Mouse (Mus musculus) left cerebral cortex, adult 11 months (tissue): ENCODE measurements around the gene Cacybp.
A peak's percentile ranks its signal among the peaks of the same experiment; 100 is the strongest.

Experiments
- DNase-seq: peaks from one replicate; pipeline ENCODE4 v3.0.0; 2022; ENCODE audit warnings: low spot score

The Cacybp gene

DNA sequence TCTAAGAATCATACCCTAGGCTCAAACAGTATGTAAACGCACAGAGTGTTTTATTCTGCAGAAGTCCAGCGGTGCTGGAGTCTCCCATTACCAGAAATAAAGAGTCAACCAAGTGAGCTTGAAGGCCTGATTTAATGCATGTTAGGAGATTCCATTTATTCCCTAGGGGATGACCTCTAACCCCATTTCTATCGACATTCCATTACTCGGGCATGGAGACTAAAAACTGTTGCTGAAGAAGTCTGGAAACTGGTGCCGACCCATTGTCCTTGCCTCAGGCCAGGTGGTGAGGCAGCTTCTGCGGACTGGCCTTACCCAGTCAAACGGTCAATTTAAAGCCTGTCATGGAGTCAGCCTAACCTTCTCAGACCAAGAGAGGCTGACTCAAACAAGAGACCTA lies 1.5 kb upstream of the Cacybp start:
- DNase-seq: no peak

DNA sequence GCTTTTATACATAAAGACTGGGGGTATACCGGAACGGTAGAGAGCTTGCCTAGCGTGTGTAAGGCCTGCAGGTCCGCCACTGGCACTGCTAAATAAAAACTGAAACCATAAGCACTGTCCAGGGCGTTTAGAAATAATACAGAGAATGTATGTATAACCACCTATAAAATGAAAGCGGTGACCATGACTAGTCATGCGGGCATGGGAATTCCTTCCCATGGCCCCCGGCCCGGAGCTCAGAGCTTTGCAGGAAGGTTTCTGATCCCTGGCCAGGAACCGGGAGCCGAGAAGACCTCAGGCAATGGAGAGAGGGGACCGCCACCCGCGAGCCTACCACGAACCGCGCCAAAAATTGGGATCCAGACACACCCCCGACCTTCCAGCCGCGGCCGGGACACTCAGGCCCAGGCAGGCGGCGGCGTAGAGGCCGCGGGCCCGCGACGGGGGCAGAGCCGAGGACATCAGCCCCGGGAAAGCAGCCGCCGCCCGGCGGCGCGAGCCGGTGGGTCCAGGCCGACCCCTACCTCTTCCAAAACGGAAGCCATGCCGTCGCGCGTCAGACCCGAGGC lies 468 bp downstream of the Cacybp start:
- DNase-seq: no peak

DNA sequence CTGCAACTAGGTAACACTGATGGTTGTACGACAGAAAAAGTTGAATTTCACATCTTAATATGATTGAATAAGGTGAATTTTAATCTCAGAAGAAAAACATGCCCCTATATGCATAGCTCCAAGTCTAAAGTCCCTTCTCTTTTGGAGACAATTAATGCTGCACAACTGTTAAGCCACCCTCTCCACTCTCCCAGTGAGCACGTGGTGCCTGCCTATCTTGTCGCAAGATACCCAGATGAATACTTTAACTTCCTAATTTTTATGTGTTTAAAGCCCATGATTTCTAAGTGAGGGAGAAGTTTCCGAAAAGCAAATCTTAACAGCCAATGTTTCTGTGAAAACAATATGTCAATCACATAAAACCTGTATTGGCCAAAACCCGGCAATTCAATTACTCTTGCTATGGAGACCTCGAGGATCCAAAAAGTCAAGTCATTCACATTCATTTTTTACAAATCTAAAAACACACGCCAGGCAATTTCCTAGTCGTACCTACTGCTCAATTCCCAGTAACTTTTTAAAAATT lies 1.0 kb downstream of the Cacybp start:
- DNase-seq: no peak

DNA sequence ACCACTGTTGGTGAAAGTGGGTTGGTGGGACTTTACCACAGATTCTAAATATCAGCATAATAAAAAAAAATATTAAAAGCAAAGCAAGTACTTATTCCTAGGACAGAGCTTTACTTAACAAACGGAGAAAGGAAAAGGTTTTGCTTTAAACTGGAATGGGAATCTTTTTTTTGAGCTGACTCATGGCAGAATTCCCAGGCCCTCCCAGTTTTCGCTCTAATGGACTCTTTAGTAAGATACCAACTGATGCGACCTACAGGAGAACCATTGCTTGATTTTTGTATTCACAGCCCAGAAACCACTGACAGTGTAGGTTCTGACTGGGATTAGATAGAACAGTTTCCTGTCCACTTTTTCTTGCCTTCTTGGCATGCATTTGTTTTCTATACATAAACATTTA lies 2.1 kb downstream of the Cacybp start:
- DNase-seq: no peak

DNA sequence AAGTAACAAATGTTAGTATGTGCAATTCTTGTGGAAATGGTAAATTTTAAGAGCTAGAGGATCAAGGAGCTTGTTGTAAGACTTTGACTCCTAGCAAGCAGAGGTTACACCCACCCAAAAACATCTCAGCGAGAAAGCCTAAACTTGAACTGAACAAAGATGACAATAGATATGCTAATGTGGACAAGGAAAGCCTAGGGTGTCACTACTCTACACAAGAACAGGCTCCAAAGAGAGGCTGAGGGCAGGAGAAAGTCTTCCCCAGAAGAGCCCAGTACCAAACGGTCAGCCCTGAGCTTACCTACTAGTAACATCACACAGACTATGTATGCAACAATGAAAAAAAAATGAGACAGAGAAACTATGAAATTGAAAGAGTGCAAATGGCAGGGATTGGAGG lies 2.8 kb downstream of the Cacybp start:
- no peak for DNase-seq

DNA sequence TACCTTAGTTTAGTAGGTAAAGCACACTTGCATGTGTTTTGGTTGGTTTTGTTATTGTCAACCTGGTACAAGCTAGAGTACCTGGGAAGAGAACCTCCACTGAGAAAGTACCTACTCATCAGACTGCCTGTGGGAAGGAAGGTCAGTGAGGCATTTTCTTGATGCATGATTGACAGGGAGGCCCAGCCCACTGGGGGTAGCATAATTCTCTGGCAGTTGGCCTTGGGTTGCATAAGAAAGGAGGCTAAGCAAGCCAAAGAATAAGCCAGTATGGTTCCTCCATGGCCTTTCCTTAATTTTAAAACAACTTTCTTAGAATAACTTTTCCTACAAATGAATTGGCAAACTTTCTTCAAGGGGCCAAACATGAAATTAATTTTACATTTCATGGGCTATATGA lies 7.2 kb downstream of the Cacybp start:
- DNase-seq: no peak

DNA sequence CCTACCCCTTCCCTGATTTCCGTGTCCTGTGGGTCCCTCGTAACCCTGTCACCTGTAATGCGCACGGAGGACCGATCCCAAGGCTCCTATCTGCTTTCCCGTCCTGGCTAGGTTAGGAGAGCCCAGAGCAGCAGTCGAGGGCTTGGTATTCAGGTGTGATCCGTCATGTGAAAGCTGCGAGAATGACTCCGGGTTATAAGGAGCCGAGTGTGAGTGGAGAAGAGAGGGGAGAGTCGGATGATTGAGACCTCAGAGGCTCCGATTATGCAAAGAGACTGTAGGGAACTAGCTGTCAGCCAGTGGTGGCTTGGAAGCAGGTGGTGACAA lies 17.4 kb downstream of the Cacybp start:
- DNase-seq: no peak

DNA sequence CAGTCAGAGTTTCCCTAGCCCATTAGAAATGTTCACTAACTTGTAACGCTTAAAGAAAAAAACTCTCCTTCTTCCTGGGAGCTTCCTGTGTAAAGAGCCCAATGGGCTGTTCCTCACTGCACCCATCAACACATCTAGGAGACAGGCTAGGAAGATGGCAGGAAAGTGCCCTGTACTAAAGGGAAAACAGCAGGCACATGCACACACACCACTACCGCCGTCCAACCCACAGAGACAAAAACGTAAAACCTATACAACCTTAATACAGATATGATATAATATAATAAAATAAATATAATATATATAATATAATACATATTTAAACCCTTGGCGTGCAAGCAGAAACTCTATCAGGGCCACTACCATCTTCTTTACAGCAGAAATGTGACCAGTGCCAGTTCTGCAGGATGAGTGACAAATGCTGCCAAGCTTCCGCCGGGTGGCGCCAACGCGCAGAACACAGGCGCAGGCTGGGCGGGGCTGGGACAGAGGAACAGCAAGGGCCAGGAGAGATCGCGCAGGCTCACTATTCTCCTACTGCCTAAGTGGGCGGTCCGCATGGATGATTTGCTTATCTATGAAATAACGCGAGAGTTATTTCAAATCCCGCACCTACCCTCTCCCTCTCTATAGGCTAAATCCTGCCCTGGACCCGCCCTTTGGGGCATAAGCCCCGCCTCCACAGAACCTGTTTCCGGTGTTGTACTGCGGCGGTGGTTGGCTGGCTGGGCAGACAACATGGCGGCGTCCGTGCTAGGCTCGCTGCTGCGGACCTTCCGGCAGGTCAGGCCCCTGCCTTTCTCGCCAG lies 17.9 kb downstream of the Cacybp start, which contains the start of gene Mrps14:
Mrps14 (plus strand) TSS at position 687 of the 808 bp plus-strand sequence.
- DNase-seq: peak; percentile 99

DNA sequence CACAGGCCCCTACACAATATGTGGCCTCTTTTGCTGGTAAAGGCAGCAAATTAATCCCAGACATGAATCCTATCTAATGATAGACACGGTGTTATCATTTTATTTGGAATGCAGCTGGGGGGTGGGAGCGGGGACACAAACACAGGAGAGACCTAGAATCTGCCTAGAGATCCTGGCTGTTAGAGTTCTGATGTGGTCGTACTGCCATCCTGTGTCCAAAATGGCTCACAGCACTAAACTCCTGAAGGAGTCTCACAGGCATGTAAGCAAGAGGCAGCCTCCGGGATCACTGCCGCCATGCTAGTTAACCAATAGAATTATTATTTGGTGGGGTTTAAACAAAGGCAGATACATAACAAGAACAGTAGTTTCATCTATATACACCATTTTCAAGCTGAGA lies 28.2 kb downstream of the Cacybp start:
- peak; percentile 35 for DNase-seq

DNA sequence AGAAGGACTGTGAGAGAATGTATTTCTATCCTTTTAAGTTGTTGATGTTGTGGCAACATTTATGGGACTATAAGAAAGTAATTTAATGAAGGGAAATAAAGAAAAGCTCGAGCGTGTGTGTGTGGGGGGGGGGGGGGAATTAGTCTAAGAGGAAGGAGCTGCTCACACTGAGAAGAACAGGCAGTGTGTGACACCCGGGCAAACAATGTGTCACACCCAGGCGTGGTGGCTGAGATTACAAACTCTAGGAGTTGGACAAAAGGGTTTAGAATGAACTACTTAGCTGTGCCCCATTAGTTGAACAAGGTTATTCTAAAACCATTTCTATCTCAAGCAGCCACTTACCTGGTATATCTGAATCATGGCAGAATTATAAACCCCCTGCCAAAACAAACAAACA lies 31.5 kb downstream of the Cacybp start:
- no peak for DNase-seq

DNA sequence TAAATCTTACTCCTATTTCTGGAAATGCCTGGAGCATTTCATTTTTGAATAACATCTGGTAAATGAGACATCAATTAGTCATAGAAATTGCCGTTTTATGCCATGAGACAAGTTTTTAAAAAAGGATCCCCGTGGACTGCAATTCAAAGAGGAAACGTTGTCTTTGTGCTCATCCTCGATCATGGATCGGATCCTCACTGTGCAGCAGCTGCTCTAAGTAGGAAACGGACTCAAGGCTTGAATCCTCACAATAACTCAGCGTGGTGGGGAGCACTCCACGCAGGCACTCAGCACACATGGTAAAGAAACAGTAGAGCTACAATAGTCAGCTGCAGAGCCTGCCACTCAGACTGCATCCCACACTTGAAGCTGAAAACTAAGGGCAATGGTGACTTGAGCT lies 35.8 kb downstream of the Cacybp start:
- DNase-seq: no peak

DNA sequence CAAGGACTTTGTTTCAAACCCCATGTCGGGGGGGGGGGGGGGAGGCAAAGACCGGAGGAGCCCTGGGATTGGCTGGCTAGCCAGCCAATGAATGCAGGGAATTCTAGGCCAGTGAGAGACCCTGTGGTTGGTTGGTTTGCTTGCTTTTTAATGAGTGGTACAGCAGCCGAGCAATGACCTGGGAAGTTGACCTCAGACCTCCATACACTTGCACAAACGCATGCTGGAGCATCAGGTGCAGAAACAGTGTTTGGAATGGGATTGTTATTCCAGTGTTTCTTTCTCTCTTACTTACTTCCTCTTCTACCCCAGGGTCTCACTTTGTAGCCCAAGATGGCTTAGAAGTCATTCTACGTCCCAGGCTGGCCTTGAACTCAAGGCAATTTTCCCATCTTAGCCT lies 46.1 kb downstream of the Cacybp start:
- DNase-seq: no peak

DNA sequence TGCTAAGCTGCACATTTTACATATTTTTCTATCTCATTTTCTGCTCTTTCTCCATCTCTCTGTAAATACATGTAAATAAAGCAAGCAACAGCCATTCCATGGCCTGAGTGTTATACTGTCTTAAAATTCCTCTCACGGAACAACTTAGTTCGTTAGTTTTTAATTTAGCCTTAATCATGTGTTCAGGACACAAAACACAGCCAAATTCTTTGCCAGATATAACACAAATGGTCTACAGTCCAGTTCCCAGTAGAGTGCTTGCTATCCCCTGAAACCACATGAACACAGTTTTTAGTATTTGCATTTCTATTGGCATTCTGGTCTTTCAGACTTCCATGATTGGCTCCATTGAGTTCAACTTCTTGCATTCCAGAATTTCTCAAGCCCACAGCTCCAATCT lies 54.5 kb downstream of the Cacybp start:
- no peak for DNase-seq

DNA sequence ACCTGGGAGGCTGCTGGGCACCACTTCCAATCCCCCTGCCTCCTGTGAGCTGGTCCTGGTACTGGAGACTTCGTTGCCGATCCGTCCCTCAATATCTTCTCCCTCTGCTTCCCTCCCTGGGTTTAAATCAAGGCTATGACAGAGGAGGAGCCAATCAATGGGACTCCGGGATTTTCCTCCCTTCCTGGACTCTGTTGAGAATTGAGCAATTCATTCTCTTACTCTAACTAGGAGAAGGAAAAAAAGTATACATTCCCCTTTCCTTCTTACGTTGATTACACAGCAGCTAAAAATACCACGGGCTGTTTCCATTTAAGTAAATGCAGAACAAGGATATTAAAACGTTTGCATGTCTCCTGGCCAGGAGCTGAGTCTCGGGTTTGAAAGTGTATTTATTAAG lies 59.2 kb downstream of the Cacybp start, which contains the start of gene Tnn:
Tnn (minus strand) TSS at position 101 of the 400 bp plus-strand sequence.
- DNase-seq: no peak
